Mouse (Mus musculus) c-Kit-positive CD71-positive TER-119-negative erythroid progenitor cells, embryonic 14.5 days (primary cell): Measurements from ENCODE around the gene AA986860.

Experiments
- DNase-seq: peaks from one replicate; pipeline ENCODE4 v3.0.0-alpha.2; 2013; ENCODE audit warnings: low read depth

Gene AA986860

DNA sequence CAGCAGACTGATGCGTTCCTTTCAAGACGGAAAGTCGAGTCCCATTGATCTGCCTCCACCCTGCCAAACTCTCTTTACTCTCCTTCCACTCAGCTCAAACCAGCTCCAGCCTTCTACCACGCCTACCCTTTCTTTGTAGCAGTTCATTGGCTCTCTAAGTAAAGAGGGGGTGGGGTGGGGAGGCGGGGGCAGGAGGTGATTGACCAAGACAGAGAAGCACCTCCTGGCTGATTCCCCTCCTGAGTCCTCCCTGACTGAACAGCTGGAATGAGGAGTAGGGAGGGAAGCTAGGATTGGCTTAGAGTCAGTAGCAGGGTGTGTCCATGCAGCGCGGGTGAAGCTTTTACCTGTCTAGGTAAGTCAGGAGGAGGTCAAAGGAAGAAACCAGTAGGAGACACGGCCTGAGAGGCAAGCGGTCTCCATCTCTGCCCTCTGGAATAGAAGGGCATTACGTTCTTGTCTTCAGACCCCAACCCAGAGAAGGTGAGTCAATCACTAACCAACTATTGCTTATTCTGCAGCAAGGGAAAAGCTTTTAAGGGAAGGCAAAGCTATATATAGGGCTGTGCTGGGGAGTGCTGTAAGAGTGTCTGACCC is at the start of gene AA986860:
Gene AA986860, plus strand, starts transcription at position 236 of the 597 bp plus-strand sequence.
- peak; percentile 82 for DNase-seq

- DNase-seq = no peak
Observed at GRCm38 (mm10) chr1:130683905-130684304, 47.9 kb upstream of the AA986860 start.

DNA sequence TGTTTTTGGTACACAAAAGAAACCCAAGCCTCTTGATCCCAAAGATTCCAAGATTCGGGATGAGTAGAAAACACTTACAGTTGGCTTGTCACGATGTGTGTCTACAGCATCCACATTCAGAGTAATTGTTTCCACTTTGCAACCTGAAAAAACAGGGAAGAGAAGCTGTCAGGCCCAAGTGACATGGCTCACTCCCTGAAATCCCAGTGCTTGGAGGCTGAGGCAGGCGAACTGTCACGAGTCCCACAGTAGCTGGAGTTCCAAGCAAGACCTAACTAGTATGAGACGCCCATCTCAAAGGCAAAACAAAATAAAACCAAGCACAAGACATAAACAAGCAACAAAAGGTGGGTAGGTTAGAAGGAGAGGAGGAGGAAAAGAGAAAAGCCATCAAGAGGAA is 33.2 kb upstream of the AA986860 start:
- no peak for DNase-seq

- DNase-seq = no peak
Observed at GRCm38 (mm10) chr1:130699937-130700633, 31.7 kb upstream of the AA986860 start.

- no peak for DNase-seq
Observed at GRCm38 (mm10) chr1:130701976-130702375, 29.8 kb upstream of the AA986860 start.

- DNase-seq = no peak
Observed at GRCm38 (mm10) chr1:130703613-130704012, 28.2 kb upstream of the AA986860 start.

- DNase-seq = no peak
Observed at GRCm38 (mm10) chr1:130710283-130711080, 21.3 kb upstream of the AA986860 start.

- no peak for DNase-seq
Observed at GRCm38 (mm10) chr1:130714046-130714445, 17.7 kb upstream of the AA986860 start.

DNA sequence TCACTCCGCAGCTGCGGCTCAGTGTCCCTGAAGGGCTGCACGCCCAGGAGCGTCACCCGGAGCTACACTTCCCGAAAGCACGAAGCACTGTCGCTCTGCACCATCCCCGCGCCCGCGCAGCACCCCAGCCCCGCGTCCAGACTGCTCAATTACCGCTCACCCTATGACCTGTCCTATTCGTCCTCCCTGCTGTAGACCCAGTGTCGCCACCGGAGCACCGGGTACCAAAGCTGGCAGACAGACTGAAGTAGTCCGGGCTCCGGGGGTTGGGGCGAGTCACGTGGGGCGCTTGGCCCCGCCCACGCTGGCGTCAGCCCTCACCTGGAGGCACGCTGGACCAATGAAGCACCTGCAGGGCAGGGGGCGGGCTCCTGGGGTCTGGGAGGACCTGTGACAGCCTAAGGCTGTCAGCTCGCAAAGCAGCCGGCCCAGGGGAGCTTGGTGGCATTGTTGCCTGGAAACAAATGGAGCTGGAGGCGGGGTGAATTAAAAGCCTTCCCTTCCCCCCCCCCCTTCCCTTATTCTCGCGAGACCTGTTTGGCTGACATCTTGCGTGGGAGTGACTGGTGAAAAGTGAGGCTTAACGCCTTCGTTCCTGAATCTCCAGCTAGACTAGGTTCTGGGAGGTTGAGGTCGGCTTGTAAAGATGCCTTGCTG is 16.1 kb upstream of the AA986860 start, which contains the start of gene Gm29427:
Gene Gm29427, minus strand, starts transcription at position 239 of the 657 bp plus-strand sequence.
- peak; percentile 85 for DNase-seq

DNA sequence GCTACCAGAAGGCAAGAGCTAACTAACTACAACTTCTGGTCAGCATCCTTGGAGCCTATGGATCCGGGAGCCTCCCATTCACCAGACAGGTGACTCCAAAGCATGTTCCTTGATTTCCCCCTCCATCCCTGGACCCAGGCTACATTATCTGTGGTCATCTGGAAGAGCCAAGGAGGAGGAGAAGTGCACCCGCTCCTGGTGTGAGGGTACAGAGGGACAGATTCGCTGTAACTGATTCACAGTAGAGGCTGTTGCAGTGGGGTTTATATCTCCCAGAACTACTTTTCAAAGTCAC is 15.6 kb upstream of the AA986860 start:
- no peak for DNase-seq

DNA sequence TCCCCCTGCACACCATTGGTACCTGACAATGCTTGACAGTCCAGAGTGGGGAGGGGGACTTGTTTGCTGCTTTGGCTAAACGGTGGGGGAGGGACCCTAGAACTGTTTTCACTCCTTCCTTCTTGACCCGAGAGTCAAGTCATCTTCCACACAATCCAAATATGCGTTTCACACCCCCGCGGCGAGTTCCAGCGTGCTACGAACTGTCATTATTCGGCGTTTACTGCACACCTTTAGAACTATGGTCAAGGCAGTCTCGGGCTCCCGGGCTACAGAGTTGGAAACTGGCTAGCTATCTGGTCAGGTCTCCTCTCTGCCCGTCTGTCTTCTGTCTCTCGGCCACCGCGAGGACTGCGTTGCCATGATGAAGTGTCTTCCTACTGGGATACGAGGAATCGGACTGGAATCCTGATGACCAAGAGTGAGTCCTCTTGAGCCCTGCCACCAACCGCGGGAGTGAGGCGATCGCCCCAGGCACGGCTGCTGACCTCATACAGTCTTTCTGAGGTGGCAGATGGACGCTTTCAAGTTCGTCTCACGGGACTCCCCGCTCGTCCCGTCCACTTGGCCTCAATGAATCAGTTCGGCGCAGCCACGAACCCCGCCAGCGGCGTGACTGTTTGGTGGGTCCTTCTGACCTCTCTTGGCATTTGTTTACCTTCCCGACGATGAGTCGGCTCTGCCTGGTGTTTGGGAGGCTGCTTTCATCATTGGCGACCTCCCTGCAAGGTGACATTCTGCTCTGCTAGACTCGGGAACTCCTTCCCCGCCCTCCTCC is 15.1 kb upstream of the AA986860 start:
- no peak for DNase-seq

DNA sequence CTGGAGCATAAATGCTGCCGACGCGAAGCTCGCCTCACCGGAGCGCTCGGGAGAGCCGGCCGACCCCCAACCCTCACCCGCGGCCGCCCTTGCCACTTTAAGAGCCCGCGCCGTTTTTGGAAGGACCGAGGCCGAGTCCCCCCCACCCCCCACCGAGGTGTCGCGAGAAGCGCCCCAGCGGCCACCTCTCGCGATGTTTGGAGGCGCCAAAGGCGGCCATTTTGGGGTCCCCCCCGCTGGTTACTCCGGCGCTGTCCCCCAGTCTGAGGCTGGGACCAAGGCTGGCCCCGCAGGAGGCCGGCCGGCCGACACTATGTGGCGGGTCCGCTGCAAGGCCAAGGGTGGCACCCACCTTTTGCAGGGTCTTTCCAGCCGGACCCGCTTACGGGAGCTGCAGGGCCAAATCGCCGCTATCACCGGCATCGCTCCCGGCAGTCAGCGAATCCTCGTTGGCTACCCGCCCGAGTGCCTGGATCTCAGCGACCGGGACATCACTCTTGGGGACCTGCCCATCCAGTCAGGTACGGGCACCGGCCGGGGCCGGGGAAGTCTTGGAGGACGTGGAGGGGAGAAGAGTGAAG is 14.4 kb upstream of the AA986860 start, which contains the start of gene Yod1:
Gene Yod1, plus strand, starts transcription at position 37 of the 581 bp plus-strand sequence.
- peak; percentile 87 for DNase-seq

DNA sequence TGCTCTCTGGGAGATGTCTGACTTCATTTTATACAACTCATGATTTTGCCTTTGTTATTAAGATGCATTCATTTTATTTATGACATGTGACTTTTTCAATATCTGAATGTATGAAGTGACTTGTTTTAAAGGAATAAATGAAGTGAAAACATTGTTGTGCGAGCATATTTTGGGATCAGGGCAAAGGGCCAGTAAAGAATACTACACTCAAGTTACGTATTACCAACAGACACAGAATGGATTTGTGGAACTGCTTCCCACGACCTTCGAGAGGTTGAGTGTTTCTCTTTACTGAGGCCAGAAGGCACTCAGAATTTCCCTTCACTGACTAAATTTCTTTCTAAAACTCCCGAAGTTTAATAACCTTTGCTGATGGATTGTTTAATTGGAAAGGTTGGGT is 7.6 kb upstream of the AA986860 start:
- DNase-seq = no peak

GRCm38 (mm10) chr1:130726396-130726795 is 5.4 kb upstream of the AA986860 start:
- no peak for DNase-seq

- no peak for DNase-seq
Observed at GRCm38 (mm10) chr1:130728070-130728469, 3.7 kb upstream of the AA986860 start.

GRCm38 (mm10) chr1:130728708-130729107 is 3.1 kb upstream of the AA986860 start:
- no peak for DNase-seq

DNA sequence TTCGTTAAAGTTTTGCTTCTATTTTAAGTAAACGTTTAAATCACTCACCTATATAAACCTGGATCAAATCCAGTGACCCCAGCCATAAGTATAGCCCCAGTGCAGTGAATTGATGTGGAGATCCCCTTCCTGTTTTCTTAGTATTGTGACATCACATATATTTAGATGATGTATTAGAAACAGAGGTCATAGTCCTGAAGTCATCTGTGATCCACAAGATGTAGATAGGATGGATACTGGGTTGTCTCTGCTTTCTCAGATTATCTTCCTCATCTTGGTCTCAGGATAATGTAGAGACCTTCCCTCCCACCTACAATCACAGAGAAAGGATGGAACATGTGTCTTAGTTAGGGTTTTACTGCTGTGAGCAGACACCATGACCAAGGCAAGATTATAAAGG is 2.6 kb upstream of the AA986860 start, which contains the start of gene Pfkfb2:
Gene Pfkfb2, minus strand, starts transcription at position 101 of the 400 bp plus-strand sequence.
- DNase-seq = no peak

DNA sequence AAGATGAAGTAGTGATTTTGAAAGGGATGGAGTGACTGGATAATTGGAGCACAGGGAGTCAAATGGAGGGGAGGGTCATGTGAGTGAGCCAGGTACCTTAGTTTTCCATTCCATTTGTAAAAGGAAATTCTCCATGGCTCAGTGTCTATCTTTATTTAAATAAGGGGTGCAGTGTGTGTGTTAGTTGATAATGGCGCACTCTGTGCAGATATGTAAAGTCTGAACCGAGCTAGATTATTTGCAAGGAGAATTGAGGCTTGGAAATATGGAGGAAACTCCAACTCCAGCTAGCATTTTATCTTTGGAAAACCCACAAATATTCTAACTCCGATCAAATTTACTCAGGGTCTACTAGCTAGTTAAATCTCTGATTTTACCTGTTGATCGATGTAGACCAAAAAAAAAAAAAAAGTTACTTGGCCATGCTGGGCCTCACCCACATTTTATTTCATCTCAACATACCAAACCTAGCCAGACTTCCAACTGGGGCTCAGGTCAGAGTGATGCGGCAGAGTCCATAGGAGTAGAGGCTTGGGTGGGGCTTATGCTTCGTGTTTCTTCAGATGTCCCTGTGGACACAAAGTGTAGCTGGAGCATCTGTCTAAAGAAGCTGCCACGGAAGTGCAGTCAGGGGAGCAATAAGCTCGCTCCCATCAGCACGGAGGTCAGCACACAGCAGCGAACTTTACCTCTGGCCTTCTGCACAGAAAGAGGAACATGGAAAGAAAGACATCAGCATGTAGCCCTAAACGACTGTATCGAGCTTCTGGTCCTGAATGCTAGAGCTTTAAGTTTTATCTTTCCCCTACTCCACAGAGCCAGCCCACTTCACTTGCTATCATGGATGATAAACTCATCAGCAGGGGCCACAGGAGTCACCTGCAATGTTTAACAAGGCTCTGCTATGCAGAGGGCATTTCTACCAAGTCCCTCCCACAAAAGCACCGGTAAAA is 1.2 kb downstream of the AA986860 start:
- DNase-seq = no peak

DNA sequence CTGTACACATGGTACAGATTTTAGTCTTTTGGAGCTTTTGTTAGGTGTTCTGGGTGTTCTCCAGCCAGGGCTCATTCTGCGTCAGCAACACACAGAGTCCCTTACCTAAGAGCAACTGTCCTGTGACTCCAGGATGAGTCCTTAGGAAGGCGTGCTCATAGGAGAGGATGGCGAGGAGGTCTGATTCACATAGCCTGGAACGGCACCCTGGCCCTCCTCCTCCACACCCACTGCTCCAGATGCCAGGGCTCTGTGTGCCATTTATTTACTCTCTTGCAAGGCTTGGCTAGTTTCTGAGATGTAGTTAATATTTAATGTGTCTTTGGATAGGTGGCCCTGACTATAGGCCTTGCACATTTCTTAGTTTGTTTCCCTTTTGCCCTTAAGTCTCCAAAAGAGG is 1.9 kb downstream of the AA986860 start:
- no peak for DNase-seq

DNA sequence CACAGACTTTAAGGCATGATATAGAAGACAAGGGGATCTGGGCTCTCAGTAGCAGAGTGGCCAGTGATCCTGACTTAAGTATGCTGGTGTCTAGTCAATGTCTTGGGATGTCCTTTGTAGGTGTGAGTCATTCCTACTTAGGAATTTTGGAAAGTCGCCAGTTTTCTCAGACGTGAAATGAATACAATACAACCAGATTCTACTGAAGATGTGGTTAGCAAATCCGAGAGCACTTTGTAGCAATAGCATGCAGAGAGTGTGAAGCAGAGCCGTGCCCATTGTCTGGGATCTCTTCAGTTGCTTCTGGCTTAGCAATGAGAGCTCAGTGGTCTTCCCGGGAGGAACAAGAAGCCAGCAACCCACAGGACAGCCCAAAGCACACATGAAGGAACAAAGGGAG is 2.7 kb downstream of the AA986860 start:
- no peak for DNase-seq
